Comparison of ENCODE assay signal across 21 mouse cellular contexts in genomic region chr5:74204465-74204864, GRCm38 (mm10). TPM values are rescaled to one million over a fixed set of nuclear protein-coding genes. Genes with fewer than 3 reads are reported as not detected.
"Had no signal": no experiment of that assay in that cellular context is flagged by ENCODE, and none has a peak within 500 bp of the region (broad histone marks: within the 10 kb centered on the region; RNA-seq: fewer than 3 reads in every experiment).

No protein-coding gene starts in this region.

- H3K4me2 ChIP-seq: limb, embryonic 13.5 days; liver, embryonic 11.5 days; lung, embryonic 14.5 days; midbrain, embryonic 12.5 days; midbrain, embryonic 15.5 days; neural tube, embryonic 12.5 days; neural tube, embryonic 15.5 days; stomach, embryonic 15.5 days had no signal

- H3K27me3 ChIP-seq: limb, embryonic 13.5 days; midbrain, embryonic 12.5 days; midbrain, embryonic 15.5 days; neural tube, embryonic 12.5 days; neural tube, embryonic 15.5 days; stomach, embryonic 15.5 days had no signal

- H3K4me3 ChIP-seq: layer of hippocampus, adult 2 months; limb, embryonic 13.5 days; midbrain, embryonic 12.5 days; midbrain, embryonic 15.5 days; neural tube, embryonic 12.5 days; neural tube, embryonic 15.5 days; stomach, embryonic 15.5 days had no signal

- H3K9ac ChIP-seq: limb, embryonic 13.5 days; liver, embryonic 14.5 days; liver, postnatal 0 days; lung, embryonic 14.5 days; midbrain, embryonic 12.5 days; midbrain, embryonic 15.5 days; neural tube, embryonic 12.5 days; neural tube, embryonic 15.5 days; stomach, embryonic 15.5 days had no signal

- H3K4me1 ChIP-seq: midbrain, embryonic 15.5 days had no signal

- H3K36me3 ChIP-seq: midbrain, embryonic 15.5 days; neural tube, embryonic 15.5 days; stomach, embryonic 15.5 days had no signal

- H3K9me3 ChIP-seq: midbrain, embryonic 12.5 days; midbrain, embryonic 15.5 days; neural tube, embryonic 12.5 days; neural tube, embryonic 15.5 days; stomach, embryonic 15.5 days had no signal

- ATAC-seq: liver, postnatal 0 days; lung, postnatal 0 days; midbrain, embryonic 15.5 days had no signal

- DNase-seq: kidney, postnatal 25 days; layer of hippocampus, adult 9-11 months; liver, postnatal 0 days; lung, embryonic 14.5 days; right cerebral cortex, adult 18-20 months; right cerebral cortex, postnatal 14 days; right cerebral cortex, postnatal 4 days; spleen, adult 18-20 months; thymus, postnatal 25 days had no signal

- H3K27ac ChIP-seq: kidney, postnatal 0 days; layer of hippocampus, adult 2 months; liver, embryonic 14.5 days; macrophage; midbrain, embryonic 12.5 days; midbrain, embryonic 15.5 days; neural tube, embryonic 12.5 days; neural tube, embryonic 15.5 days; stomach, embryonic 15.5 days had no signal

RNA-seq across cellular contexts. Expression of gene Rasl11b, which starts 9.4 kb away (rescaled TPM):
- polyA plus RNA-seq: macrophage had no signal
